In genomic region chr8:86933898-86934297, GRCm38 (mm10) we compare ENCODE assay signal across 8 mouse cellular contexts. TPM values are rescaled to one million over a fixed set of nuclear protein-coding genes. Genes with fewer than 3 reads are reported as not detected.
A peak's percentile ranks its signal among the peaks of the same experiment; 100 is the strongest.
DNase-seq lines count a peak whose midpoint lies in the region; ATAC-seq lines count a peak whose summit lies in the region.

No protein-coding gene starts in this region.

- no peak overlapping the region for H3K9ac ChIP-seq in embryonic facial prominence, embryonic 11.5 days (replicated peaks; ENCODE audit: low read length)

- H3K27me3 ChIP-seq in embryonic facial prominence, embryonic 11.5 days (ENCODE audit: control insufficient read depth, insufficient read depth, low read length): no peaks in the 10 kb centered on the region
- no peaks in the 10 kb centered on the region for H3K27me3 ChIP-seq in hindbrain, embryonic 10.5 days (ENCODE audit: insufficient read depth, poor library complexity, severe bottlenecking)

- no peak overlapping the region for H3K27ac ChIP-seq in embryonic facial prominence, embryonic 11.5 days (replicated peaks; ENCODE audit: low read depth, low read length)
- H3K27ac ChIP-seq in hindbrain, embryonic 10.5 days: no peak overlapping the region

- H3K4me3 ChIP-seq in embryonic facial prominence, embryonic 11.5 days (ENCODE audit: low read depth, low read length): no peak overlapping the region
- H3K4me3 ChIP-seq in hindbrain, embryonic 10.5 days: 0 out of 2 replicates have a peak overlapping the region, but pooled peaks have one; percentile 13

- ATAC-seq in embryonic facial prominence, embryonic 11.5 days (replicated peaks; ENCODE audit: insufficient number of reproducible peaks, low FRiP score, low TSS enrichment, low read depth): 0 out of 2 replicates have a peak, but pooled peaks have one; percentile 29

- 23% methylated on average over 9 of the region's 9 CpGs for WGBS in embryonic facial prominence, embryonic 11.5 days
- WGBS in hindbrain, embryonic 10.5 days: 21% methylated on average over 9 of the region's 9 CpGs

- H3K4me2 ChIP-seq in embryonic facial prominence, embryonic 11.5 days (ENCODE audit: low read depth, low read length): no peak overlapping the region

- H3K9me3 ChIP-seq in embryonic facial prominence, embryonic 11.5 days (replicated peaks; ENCODE audit: control insufficient read depth, low read length): no peaks in the 10 kb centered on the region
- 0 out of 2 replicates have a peak, but pooled peaks cover 5% of the 10 kb centered on the region for H3K9me3 ChIP-seq in hindbrain, embryonic 10.5 days

- DNase-seq in Muller cell, postnatal 12 days (ENCODE audit: inconsistent ontology term): peak; percentile 36
- DNase-seq in adrenal gland, postnatal 25 days: peak; percentile 37
- DNase-seq in embryonic facial prominence, embryonic 11.5 days (ENCODE audit: low spot score): peak; percentile 87
- peak; percentile 72 for DNase-seq in hindbrain, embryonic 10.5 days (ENCODE audit: low spot score)
- DNase-seq in layer of hippocampus, adult 9-11 months: peak; percentile 31
- peak; percentile 49 for DNase-seq in lung, postnatal 10 days
- peak; percentile 45 for DNase-seq in right cerebral cortex, postnatal 14 days
- DNase-seq in spleen, postnatal 14 days (ENCODE audit: low spot score in 2 of 2): no peak

- no peaks in the 10 kb centered on the region for H3K4me1 ChIP-seq in embryonic facial prominence, embryonic 11.5 days (ENCODE audit: control insufficient read depth, insufficient read depth, low read length)
- peaks cover 22% of the 10 kb centered on the region for H3K4me1 ChIP-seq in hindbrain, embryonic 10.5 days (replicated peaks)

- H3K36me3 ChIP-seq in embryonic facial prominence, embryonic 11.5 days (replicated peaks; ENCODE audit: control insufficient read depth, insufficient read depth, low read depth, low read length): no peaks in the 10 kb centered on the region
- H3K36me3 ChIP-seq in hindbrain, embryonic 10.5 days: no peaks in the 10 kb centered on the region

RNA-seq across cellular contexts. Expression of gene N4bp1, which starts 48.8 kb away (rescaled TPM):
- 38.3 and 41.2 TPM in 2 replicates for total RNA-seq in adrenal gland, postnatal 25 days (2021)
- polyA plus RNA-seq in embryonic facial prominence, embryonic 11.5 days (2014; fragmentation: Nextera tagmentation; extraction: Ambion mirVana): 10.4 and 11.2 TPM in 2 replicates
- polyA plus RNA-seq in hindbrain, embryonic 10.5 days (2016; fragmentation: Nextera tagmentation; extraction: Ambion mirVana): 9.2 and 9.6 TPM in 2 replicates

Comparison
In these comparisons a context has a peak if more than half of its experiments do, and no peak if none do; other contexts are left out.
1. DNase-seq: peak in Muller cell, postnatal 12 days (single experiment), adrenal gland, postnatal 25 days (single experiment), embryonic facial prominence, embryonic 11.5 days (single experiment), hindbrain, embryonic 10.5 days (single experiment), layer of hippocampus, adult 9-11 months (single experiment), lung, postnatal 10 days (single experiment) and right cerebral cortex, postnatal 14 days (single experiment); none in spleen, postnatal 14 days (0 of 2).